Mouse (Mus musculus): ENCODE data around the gene Unc13b.

- no peak for TF ChIP-seq POLR2A (IDR thresholded peaks at IDR 0.05; ENCODE audit: borderline replicate concordance, low read depth, low read length)
- peak; percentile 28; the same call in 1 of the 2 replicates for TF ChIP-seq CTCF (IDR thresholded peaks at IDR 0.05; ENCODE audit: low read depth, low read length)
Observed at GRCm38 (mm10) chr4:43294001-43294400, 235.2 kb downstream of the Unc13b start.
